22 mouse cellular contexts compared by ENCODE assay signal in genomic region chr1:158553341-158553740, GRCm38 (mm10).
DNase-seq lines count a peak whose midpoint lies in the region; ATAC-seq and TF ChIP-seq lines count a peak whose summit lies in the region.
"Had no signal": no experiment of that assay in that cellular context is flagged by ENCODE, and none has a peak within 500 bp of the region (broad histone marks: within the 10 kb centered on the region; RNA-seq: fewer than 3 reads in every experiment).

No protein-coding gene starts in this region.

- peaks cover 62% of the 10 kb centered on the region for H3K4me1 ChIP-seq in forebrain, embryonic 10.5 days
- H3K4me1 ChIP-seq in forebrain, postnatal 0 days (ENCODE audit: insufficient read depth) = peaks cover 9% of the 10 kb centered on the region; the same call in 1 of the 2 replicates
- peaks cover 28% of the 10 kb centered on the region for H3K4me1 ChIP-seq in heart, embryonic 12.5 days (replicated peaks)
- no peaks in the 10 kb centered on the region for H3K4me1 ChIP-seq in hindbrain, postnatal 0 days (ENCODE audit: insufficient read depth, low read length)
- peaks cover 5% of the 10 kb centered on the region; the same call in 1 of the 2 replicates for H3K4me1 ChIP-seq in hindbrain, embryonic 14.5 days (replicated peaks; ENCODE audit: control insufficient read depth, insufficient read depth, low read length)
- peaks cover 42% of the 10 kb centered on the region for H3K4me1 ChIP-seq in midbrain, embryonic 13.5 days (replicated peaks)
- H3K4me1 ChIP-seq in midbrain, embryonic 16.5 days (ENCODE audit: control insufficient read depth, insufficient read depth, low read length) = peaks cover 14% of the 10 kb centered on the region
- H3K4me1 ChIP-seq: liver, embryonic 12.5 days; megakaryocyte, embryonic 14.5 days; stomach, embryonic 15.5 days had no signal

- H3K4me3 ChIP-seq in forebrain, embryonic 10.5 days = no peak overlapping the region
- no peak overlapping the region for H3K4me3 ChIP-seq in forebrain, postnatal 0 days (ENCODE audit: low read depth, low read length)
- peak overlapping the region; percentile 34; the same call in 1 of the 2 replicates for H3K4me3 ChIP-seq in heart, embryonic 12.5 days
- no peak overlapping the region for H3K4me3 ChIP-seq in hindbrain, postnatal 0 days (ENCODE audit: low read length)
- H3K4me3 ChIP-seq in hindbrain, embryonic 14.5 days (replicated peaks; ENCODE audit: low read length) = no peak overlapping the region
- no peak overlapping the region for H3K4me3 ChIP-seq in midbrain, embryonic 13.5 days (replicated peaks)
- no peak overlapping the region for H3K4me3 ChIP-seq in midbrain, embryonic 16.5 days (ENCODE audit: low read depth, low read length)
- H3K4me3 ChIP-seq: heart, adult 2 months; limb, embryonic 12.5 days; liver, embryonic 12.5 days; megakaryocyte, embryonic 14.5 days; myocyte; stomach, embryonic 15.5 days had no signal

- no peak overlapping the region for H3K9ac ChIP-seq in forebrain, postnatal 0 days
- H3K9ac ChIP-seq in heart, embryonic 12.5 days = no peak overlapping the region
- no peak overlapping the region for H3K9ac ChIP-seq in hindbrain, postnatal 0 days (replicated peaks; ENCODE audit: low read length)
- H3K9ac ChIP-seq in hindbrain, embryonic 14.5 days = no peak overlapping the region; the same call in 1 of the 2 replicates
- H3K9ac ChIP-seq in midbrain, embryonic 13.5 days (replicated peaks) = no peak overlapping the region
- H3K9ac ChIP-seq in midbrain, embryonic 16.5 days (ENCODE audit: low read depth, low read length) = no peak overlapping the region
- H3K9ac ChIP-seq: limb, embryonic 12.5 days; liver, embryonic 12.5 days; stomach, embryonic 15.5 days had no signal

- no peaks in the 10 kb centered on the region for H3K9me3 ChIP-seq in forebrain, embryonic 10.5 days
- no peaks in the 10 kb centered on the region for H3K9me3 ChIP-seq in forebrain, postnatal 0 days (ENCODE audit: low read length)
- H3K9me3 ChIP-seq in heart, embryonic 12.5 days (replicated peaks) = no peaks in the 10 kb centered on the region
- H3K9me3 ChIP-seq in hindbrain, postnatal 0 days (ENCODE audit: low read length) = no peaks in the 10 kb centered on the region
- no peaks in the 10 kb centered on the region for H3K9me3 ChIP-seq in hindbrain, embryonic 14.5 days (ENCODE audit: control insufficient read depth, low read length)
- H3K9me3 ChIP-seq in midbrain, embryonic 13.5 days = no peaks in the 10 kb centered on the region
- H3K9me3 ChIP-seq in midbrain, embryonic 16.5 days (replicated peaks; ENCODE audit: control insufficient read depth, low read length, poor library complexity, severe bottlenecking) = no peaks in the 10 kb centered on the region
- H3K9me3 ChIP-seq: limb, embryonic 12.5 days; liver, embryonic 12.5 days; stomach, embryonic 15.5 days had no signal

- no peak for DNase-seq in forebrain, embryonic 10.5 days (ENCODE audit: extremely low spot score, low spot score)
- no peak for DNase-seq in forebrain, postnatal 0 days
- DNase-seq in heart, adult 11 months = no peak
- no peak for DNase-seq in hindbrain, postnatal 0 days (ENCODE audit: low spot score)
- no peak for DNase-seq in hindbrain, embryonic 14.5 days (ENCODE audit: low spot score)
- DNase-seq: adrenal gland, adult 2 months; cerebellum, adult 8-10 months; gastrocnemius, postnatal 14 days; heart, adult 2 months; kidney, adult 18-20 months; lung, adult 2 months; right cerebral cortex, postnatal 25 days; thymus, adult 2 months had no signal

- WGBS in forebrain, embryonic 10.5 days = 86% methylated on average over 6 of the region's 6 CpGs
- 77% methylated on average over 6 of the region's 6 CpGs for WGBS in forebrain, postnatal 0 days
- WGBS in heart, embryonic 12.5 days = 73% methylated on average over 6 of the region's 6 CpGs
- 78% methylated on average over 6 of the region's 6 CpGs for WGBS in hindbrain, postnatal 0 days
- WGBS in hindbrain, embryonic 14.5 days = 76% methylated on average over 6 of the region's 6 CpGs
- WGBS in midbrain, embryonic 13.5 days = 70% methylated on average over 6 of the region's 6 CpGs
- WGBS in midbrain, embryonic 16.5 days = 66% methylated on average over 6 of the region's 6 CpGs

- no peaks in the 10 kb centered on the region for H3K36me3 ChIP-seq in forebrain, embryonic 10.5 days (replicated peaks)
- no peaks in the 10 kb centered on the region for H3K36me3 ChIP-seq in forebrain, postnatal 0 days (ENCODE audit: insufficient read depth)
- H3K36me3 ChIP-seq in heart, embryonic 12.5 days = no peaks in the 10 kb centered on the region
- H3K36me3 ChIP-seq in hindbrain, postnatal 0 days (ENCODE audit: insufficient read depth, low read length) = peaks cover 2% of the 10 kb centered on the region; the same call in 1 of the 2 replicates
- H3K36me3 ChIP-seq in hindbrain, embryonic 14.5 days (replicated peaks; ENCODE audit: control insufficient read depth, insufficient read depth) = no peaks in the 10 kb centered on the region
- H3K36me3 ChIP-seq in midbrain, embryonic 13.5 days = peaks cover 6% of the 10 kb centered on the region; the same call in 1 of the 2 replicates
- H3K36me3 ChIP-seq in midbrain, embryonic 16.5 days (ENCODE audit: control insufficient read depth, insufficient read depth, low read length) = no peaks in the 10 kb centered on the region
- H3K36me3 ChIP-seq: limb, embryonic 12.5 days; liver, embryonic 12.5 days; stomach, embryonic 15.5 days had no signal

- no peak for TF ChIP-seq CTCF in forebrain, postnatal 0 days (IDR thresholded peaks at IDR 0.05; ENCODE audit: low read depth)
- TF ChIP-seq CTCF in hindbrain, postnatal 0 days (IDR thresholded peaks at IDR 0.05; ENCODE audit: low read depth) = no peak

- H3K4me2 ChIP-seq in forebrain, postnatal 0 days (ENCODE audit: low read depth) = no peak overlapping the region
- H3K4me2 ChIP-seq in heart, embryonic 12.5 days = peak overlapping the region; percentile 61
- H3K4me2 ChIP-seq in hindbrain, postnatal 0 days (ENCODE audit: low read depth, low read length) = no peak overlapping the region
- no peak overlapping the region for H3K4me2 ChIP-seq in hindbrain, embryonic 14.5 days (replicated peaks)
- H3K4me2 ChIP-seq in midbrain, embryonic 13.5 days (replicated peaks) = 0 out of 2 replicates have a peak overlapping the region, but pooled peaks have one; percentile 10
- H3K4me2 ChIP-seq in midbrain, embryonic 16.5 days (ENCODE audit: low read length) = no peak overlapping the region
- H3K4me2 ChIP-seq: limb, embryonic 12.5 days; liver, embryonic 12.5 days; stomach, embryonic 15.5 days had no signal

- H3K27ac ChIP-seq in forebrain, embryonic 10.5 days = peak overlapping the region; percentile 71
- no peak overlapping the region for H3K27ac ChIP-seq in forebrain, postnatal 0 days (ENCODE audit: low read depth, low read length)
- H3K27ac ChIP-seq in heart, embryonic 12.5 days (ENCODE audit: poor library complexity, severe bottlenecking) = peak overlapping the region; percentile 79; the same call in 1 of the 2 replicates
- H3K27ac ChIP-seq in hindbrain, postnatal 0 days = peak overlapping the region; percentile 32; the same call in 1 of the 2 replicates
- no peak overlapping the region for H3K27ac ChIP-seq in hindbrain, embryonic 14.5 days
- H3K27ac ChIP-seq in midbrain, embryonic 13.5 days = peak overlapping the region; percentile 61
- no peak overlapping the region for H3K27ac ChIP-seq in midbrain, embryonic 16.5 days (ENCODE audit: low read length)
- H3K27ac ChIP-seq: heart, adult 2 months; kidney, postnatal 0 days; limb, embryonic 12.5 days; liver, embryonic 12.5 days; stomach, embryonic 15.5 days had no signal

- ATAC-seq in forebrain, postnatal 0 days = no peak
- no peak for ATAC-seq in heart, embryonic 12.5 days (ENCODE audit: insufficient number of reproducible peaks, low FRiP score)
- no peak for ATAC-seq in hindbrain, postnatal 0 days
- no peak for ATAC-seq in hindbrain, embryonic 14.5 days (ENCODE audit: low FRiP score)
- no peak for ATAC-seq in midbrain, embryonic 13.5 days
- ATAC-seq in midbrain, embryonic 16.5 days = no peak
- ATAC-seq: liver, embryonic 12.5 days had no signal

- H3K27me3 ChIP-seq in forebrain, embryonic 10.5 days (ENCODE audit: poor library complexity, severe bottlenecking) = peaks cover 15% of the 10 kb centered on the region
- H3K27me3 ChIP-seq in forebrain, postnatal 0 days (ENCODE audit: insufficient read depth, low read length) = no peaks in the 10 kb centered on the region
- no peaks in the 10 kb centered on the region for H3K27me3 ChIP-seq in heart, embryonic 12.5 days (replicated peaks)
- H3K27me3 ChIP-seq in hindbrain, postnatal 0 days (ENCODE audit: insufficient read depth, low read length) = no peaks in the 10 kb centered on the region
- no peaks in the 10 kb centered on the region for H3K27me3 ChIP-seq in hindbrain, embryonic 14.5 days (ENCODE audit: control insufficient read depth, insufficient read depth, low read length)
- H3K27me3 ChIP-seq in midbrain, embryonic 13.5 days = no peaks in the 10 kb centered on the region
- H3K27me3 ChIP-seq in midbrain, embryonic 16.5 days (ENCODE audit: control insufficient read depth, insufficient read depth, low read depth, low read length) = no peaks in the 10 kb centered on the region
- H3K27me3 ChIP-seq: liver, embryonic 12.5 days; megakaryocyte, embryonic 14.5 days; stomach, embryonic 15.5 days had no signal

Comparison
In these comparisons a context has a peak if more than half of its experiments do, and no peak if none do; other contexts are left out.
1. H3K27ac ChIP-seq: peak in forebrain, embryonic 10.5 days (single experiment), heart, embryonic 12.5 days (single experiment), hindbrain, postnatal 0 days (single experiment) and midbrain, embryonic 13.5 days (single experiment); none in forebrain, postnatal 0 days (single experiment), hindbrain, embryonic 14.5 days (single experiment) and midbrain, embryonic 16.5 days (single experiment).
2. H3K4me2 ChIP-seq: peak in heart, embryonic 12.5 days (single experiment) and midbrain, embryonic 13.5 days (single experiment); none in forebrain, postnatal 0 days (single experiment), hindbrain, postnatal 0 days (single experiment), hindbrain, embryonic 14.5 days (single experiment) and midbrain, embryonic 16.5 days (single experiment).